Mouse (Mus musculus): Measurements from ENCODE around the gene Usp40. TPM values are rescaled to one million over a fixed set of nuclear protein-coding genes. Genes with fewer than 3 reads are reported as not detected.
"Not testable (repeated sequence)": the region's sequence is repeated elsewhere in the genome, so short reads cannot be mapped to it uniquely, and the experiment has no call there.

The Usp40 gene
- polyA plus RNA-seq (2015; fragmentation: Nextera tagmentation; extraction: Ambion mirVana): 20.4 and 22.5 TPM in 2 replicates

- Histone ChIP-seq H3K4me2 (peak within 1 kb of the TSS; percentile 60), H3K27ac (replicated peaks) (peak within 1 kb of the TSS; percentile 95), H3K27me3 (replicated peaks) (no peaks in the 10 kb centered on the region), H3K9me3 (replicated peaks) (no peaks in the 10 kb centered on the region), H3K36me3 (peaks cover 7% of the 10 kb centered on the region), H3K9ac (replicated peaks) (peak within 1 kb of the TSS; percentile 80), H3K4me1 (peaks cover 22% of the 10 kb centered on the region), H3K4me3 (replicated peaks) (peak within 1 kb of the TSS; percentile 71)
- WGBS: under 1% methylated on average over 45 of the region's 45 CpGs
- peak; percentile 96 for ATAC-seq (ENCODE audit: low FRiP score)
Observed at GRCm38 (mm10) chr1:88008211-88008697, at the start of gene Usp40. Gene Usp40, minus strand, starts transcription at chr1:88008551.

- H3K4me2 ChIP-seq: no peak within 1 kb of the TSS
- H3K4me1 ChIP-seq: no peaks in the 10 kb centered on the region
- H3K27ac ChIP-seq (replicated peaks): no peak within 1 kb of the TSS
- no peaks in the 10 kb centered on the region for H3K36me3 ChIP-seq
- whole genome bisulfite sequencing: 91% methylated on average over 1 of the region's 1 CpGs
- no peaks in the 10 kb centered on the region for H3K9me3 ChIP-seq (replicated peaks)
- no peak within 1 kb of the TSS for H3K4me3 ChIP-seq (replicated peaks)
- H3K9ac ChIP-seq (replicated peaks): no peak within 1 kb of the TSS
- no peak for ATAC-seq (ENCODE audit: low FRiP score)
- no peaks in the 10 kb centered on the region for H3K27me3 ChIP-seq (replicated peaks)
Observed at GRCm38 (mm10) chr1:88055088-88055487, 46.7 kb upstream of the Usp40 start, which contains the start of gene Ugt1a10. Gene Ugt1a10, plus strand, starts transcription at chr1:88055388.

GRCm38 (mm10) chr1:88047408-88047807, 39.1 kb upstream of the Usp40 start:
- H3K4me1 ChIP-seq; H3K27me3 ChIP-seq (replicated peaks); H3K9me3 ChIP-seq (replicated peaks); H3K27ac ChIP-seq (replicated peaks); H3K4me2 ChIP-seq; H3K36me3 ChIP-seq; H3K9ac ChIP-seq (replicated peaks); ATAC-seq (ENCODE audit: low FRiP score); H3K4me3 ChIP-seq (replicated peaks): not testable (repeated sequence)
- 68% methylated on average over 2 of the region's 2 CpGs for WGBS

- H3K27me3 ChIP-seq (replicated peaks); H3K9me3 ChIP-seq (replicated peaks); H3K4me3 ChIP-seq (replicated peaks); H3K27ac ChIP-seq (replicated peaks); H3K9ac ChIP-seq (replicated peaks); H3K36me3 ChIP-seq; ATAC-seq (ENCODE audit: low FRiP score); H3K4me1 ChIP-seq; H3K4me2 ChIP-seq: not testable (repeated sequence)
- 78% methylated on average over 4 of the region's 5 CpGs for WGBS
Observed at GRCm38 (mm10) chr1:88044832-88045437, 36.6 kb upstream of the Usp40 start.

GRCm38 (mm10) chr1:88043044-88043443, 34.7 kb upstream of the Usp40 start:
- H3K36me3 ChIP-seq; H3K9ac ChIP-seq (replicated peaks); H3K27me3 ChIP-seq (replicated peaks); H3K4me3 ChIP-seq (replicated peaks); H3K4me2 ChIP-seq; H3K9me3 ChIP-seq (replicated peaks); H3K4me1 ChIP-seq; H3K27ac ChIP-seq (replicated peaks); ATAC-seq (ENCODE audit: low FRiP score): not testable (repeated sequence)
- 59% methylated on average over 1 of the region's 2 CpGs for WGBS

GRCm38 (mm10) chr1:88025244-88025643, 16.9 kb upstream of the Usp40 start:
- 81% methylated on average over 3 of the region's 3 CpGs for WGBS

GRCm38 (mm10) chr1:88015371-88015770, 7.0 kb upstream of the Usp40 start:
- no peak for ATAC-seq (ENCODE audit: low FRiP score)
- WGBS: 90% methylated on average over 6 of the region's 6 CpGs
- no peak overlapping the region for H3K4me3 ChIP-seq (replicated peaks)
- H3K9ac ChIP-seq (replicated peaks): no peak overlapping the region
- no peak overlapping the region for H3K27ac ChIP-seq (replicated peaks)
- no peaks in the 10 kb centered on the region for H3K36me3 ChIP-seq
- no peak overlapping the region for H3K4me2 ChIP-seq
- H3K27me3 ChIP-seq (replicated peaks): no peaks in the 10 kb centered on the region
- H3K9me3 ChIP-seq (replicated peaks): peaks cover 8% of the 10 kb centered on the region; the same call in 1 of the 2 replicates
- H3K4me1 ChIP-seq: no peaks in the 10 kb centered on the region

More at GRCm38 (mm10) chr1:88025244-88025643, 16.9 kb upstream of the Usp40 start:
- ATAC-seq (ENCODE audit: low FRiP score); H3K4me1 ChIP-seq; H3K9me3 ChIP-seq (replicated peaks); H3K27me3 ChIP-seq (replicated peaks); H3K4me3 ChIP-seq (replicated peaks); H3K4me2 ChIP-seq; H3K27ac ChIP-seq (replicated peaks); H3K36me3 ChIP-seq; H3K9ac ChIP-seq (replicated peaks): not testable (repeated sequence)

GRCm38 (mm10) chr1:88014671-88015070, 6.3 kb upstream of the Usp40 start:
- Histone ChIP-seq H3K27me3 (replicated peaks) (no peaks in the 10 kb centered on the region), H3K4me2 (no peak overlapping the region), H3K36me3 (no peaks in the 10 kb centered on the region), H3K4me3 (replicated peaks) (no peak overlapping the region), H3K9me3 (replicated peaks) (peaks cover 8% of the 10 kb centered on the region; the same call in 1 of the 2 replicates), H3K9ac (replicated peaks) (no peak overlapping the region), H3K27ac (replicated peaks) (no peak overlapping the region), H3K4me1 (no peaks in the 10 kb centered on the region)
- 93% methylated on average over 4 of the region's 4 CpGs for WGBS
- ATAC-seq (ENCODE audit: low FRiP score): no peak

GRCm38 (mm10) chr1:88014194-88014593, 5.8 kb upstream of the Usp40 start:
- Histone ChIP-seq H3K4me1 (no peaks in the 10 kb centered on the region), H3K36me3 (no peaks in the 10 kb centered on the region), H3K4me2 (no peak overlapping the region), H3K27me3 (replicated peaks) (no peaks in the 10 kb centered on the region), H3K4me3 (replicated peaks) (no peak overlapping the region), H3K9me3 (replicated peaks) (peaks cover 8% of the 10 kb centered on the region; the same call in 1 of the 2 replicates), H3K9ac (replicated peaks) (no peak overlapping the region), H3K27ac (replicated peaks) (no peak overlapping the region)
- 90% methylated on average over 4 of the region's 4 CpGs for WGBS
- ATAC-seq (ENCODE audit: low FRiP score): no peak

- H3K9ac ChIP-seq (replicated peaks): no peak overlapping the region
- no peak overlapping the region for H3K4me3 ChIP-seq (replicated peaks)
- no peaks in the 10 kb centered on the region for H3K36me3 ChIP-seq
- H3K27ac ChIP-seq (replicated peaks): no peak overlapping the region
- H3K4me1 ChIP-seq: peaks cover 4% of the 10 kb centered on the region; the same call in 1 of the 2 replicates
- no peak for ATAC-seq (ENCODE audit: low FRiP score)
- peaks cover 8% of the 10 kb centered on the region; the same call in 1 of the 2 replicates for H3K9me3 ChIP-seq (replicated peaks)
- H3K4me2 ChIP-seq: no peak overlapping the region
- 80% methylated on average over 3 of the region's 3 CpGs for WGBS
- H3K27me3 ChIP-seq (replicated peaks): no peaks in the 10 kb centered on the region
Observed at GRCm38 (mm10) chr1:88013726-88014125, 5.4 kb upstream of the Usp40 start.

- Histone ChIP-seq H3K9me3 (replicated peaks) (peaks cover under 1% of the 10 kb centered on the region; the same call in 1 of the 2 replicates), H3K36me3 (peaks cover 6% of the 10 kb centered on the region; the same call in 1 of the 2 replicates), H3K9ac (replicated peaks) (no peak overlapping the region), H3K27ac (replicated peaks) (no peak overlapping the region), H3K4me2 (no peak overlapping the region), H3K4me3 (replicated peaks) (no peak overlapping the region), H3K4me1 (peaks cover 22% of the 10 kb centered on the region), H3K27me3 (replicated peaks) (no peaks in the 10 kb centered on the region)
- 76% methylated on average over 3 of the region's 3 CpGs for WGBS
- ATAC-seq (ENCODE audit: low FRiP score): no peak
Observed at GRCm38 (mm10) chr1:88009521-88009920, 1.2 kb upstream of the Usp40 start.

- H3K36me3 ChIP-seq: peaks cover 6% of the 10 kb centered on the region; the same call in 1 of the 2 replicates
- peak overlapping the region; percentile 71 for H3K4me3 ChIP-seq (replicated peaks)
- ATAC-seq (ENCODE audit: low FRiP score): 0 out of 2 replicates have a peak, but pooled peaks have one; percentile 12
- no peaks in the 10 kb centered on the region; the same call in 1 of the 2 replicates for H3K9me3 ChIP-seq (replicated peaks)
- peak overlapping the region; percentile 80 for H3K9ac ChIP-seq (replicated peaks)
- no peaks in the 10 kb centered on the region for H3K27me3 ChIP-seq (replicated peaks)
- H3K27ac ChIP-seq (replicated peaks): peak overlapping the region; percentile 95
- 46% methylated on average over 4 of the region's 4 CpGs for WGBS
- peaks cover 22% of the 10 kb centered on the region for H3K4me1 ChIP-seq
- peak overlapping the region; percentile 60 for H3K4me2 ChIP-seq
Observed at GRCm38 (mm10) chr1:88008735-88009134, 384 bp upstream of the Usp40 start.

Measured in neural tube, embryonic 15.5 days (tissue).